Mouse (Mus musculus) liver, embryonic 13.5 days (tissue): ENCODE data around the gene Ccdc106. TPM values are rescaled to one million over a fixed set of nuclear protein-coding genes. Genes with fewer than 3 reads are reported as not detected.
"Not testable (repeated sequence)": the region's sequence is repeated elsewhere in the genome, so short reads cannot be mapped to it uniquely, and the experiment has no call there.

Source experiments
- ATAC-seq: fragments of 200-750 bp; cut with Nextera tagmentation; 2 replicates; pipeline ENCODE4 v1.8.0; 2017; ENCODE audit warnings: low read depth, mild to moderate bottlenecking, moderate number of reproducible peaks, moderate library complexity
- DNase-seq: peaks from one replicate; pipeline ENCODE4 v3.0.0; 2022
- H3K27ac ChIP-seq: fragments of 300-500 bp; sonication (generic); 2 replicates; pipeline ENCODE4 v1.5.1; 2015; ENCODE audit warnings: moderate library complexity, mild to moderate bottlenecking, inconsistent platforms
- H3K27me3 ChIP-seq: fragments of 300-500 bp; sonication (generic); 2 replicates; pipeline ENCODE4 v1.6.1; 2015; ENCODE audit warnings: mild to moderate bottlenecking, inconsistent platforms
- H3K36me3 ChIP-seq: fragments of 300-500 bp; sonication (generic); 2 replicates; pipeline ENCODE4 v1.6.1; 2015; ENCODE audit warnings: mild to moderate bottlenecking, inconsistent platforms
- H3K4me1 ChIP-seq: fragments of 300-500 bp; sonication (generic); replicated peaks from 2 replicates; pipeline ENCODE4 v1.6.1; 2015; ENCODE audit warnings: inconsistent platforms
- H3K4me2 ChIP-seq: fragments of 300-500 bp; sonication (generic); 2 replicates; pipeline ENCODE4 v1.6.1; 2015; ENCODE audit warnings: inconsistent platforms, mild to moderate bottlenecking, moderate library complexity
- H3K4me3 ChIP-seq: fragments of 300-500 bp; sonication (generic); replicated peaks from 2 replicates; pipeline ENCODE4 v1.5.1; 2015; ENCODE audit warnings: mild to moderate bottlenecking, inconsistent platforms
- H3K9ac ChIP-seq: fragments of 300-500 bp; sonication (generic); 2 replicates; pipeline ENCODE4 v1.6.1; 2015; ENCODE audit warnings: mild to moderate bottlenecking, inconsistent platforms
- H3K9me3 ChIP-seq: fragments of 300-500 bp; sonication (generic); replicated peaks from 2 replicates; pipeline ENCODE4 v1.6.1; 2016; ENCODE audit warnings: inconsistent platforms
- WGBS: fragments of 180-500 bp; shearing (Covaris S2); methylation state at CpG from one replicate; pipeline ENCODE4 v1.1.7; 2015; ENCODE audit not compliant: insufficient replicate concordance; 5-methylcytosine and 5-hydroxymethylcytosine counted together
- polyA plus RNA-seq: library from polyadenylated mRNA; unstranded; fragments of >200 nt; fragmentation: Nextera tagmentation; extraction: Ambion mirVana; gene quantifications from 2 replicates; pipeline ENCODE4 v1.2.1, GENCODE M21; 2015

Gene Ccdc106
- polyA plus RNA-seq, 1 experiment from 2014 or later = 0.84 TPM

DNA sequence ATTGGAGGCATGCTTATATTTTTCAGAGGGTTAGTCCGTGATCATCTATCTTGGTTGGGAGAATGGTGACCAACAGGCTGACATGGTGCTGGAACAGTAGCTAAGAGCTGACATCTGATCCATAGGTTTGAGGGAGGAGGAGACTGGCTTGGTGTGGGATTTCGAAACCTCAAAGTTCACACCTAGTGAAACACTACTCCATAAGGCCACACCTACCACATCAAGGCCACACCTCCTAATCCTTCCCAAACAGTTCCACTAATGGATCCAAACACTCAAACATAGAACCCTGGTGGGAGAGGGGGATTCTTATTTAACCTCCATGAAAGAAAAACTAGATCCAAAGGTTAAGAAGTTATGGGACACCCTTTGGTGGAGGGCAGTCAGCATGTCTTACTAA, 3.4 kb upstream of the Ccdc106 start:
- ATAC-seq (no peak), DNase-seq (no peak)
- peaks cover 55% of the 10 kb centered on the region for H3K4me1 ChIP-seq
- peaks cover 32% of the 10 kb centered on the region for H3K36me3 ChIP-seq
- WGBS = 89% methylated on average over 2 of the region's 2 CpGs
- H3K4me3 ChIP-seq = no peak overlapping the region
- H3K9ac ChIP-seq = no peak overlapping the region
- H3K27ac ChIP-seq = no peak overlapping the region
- H3K27me3 ChIP-seq = no peaks in the 10 kb centered on the region
- H3K9me3 ChIP-seq = peaks cover 4% of the 10 kb centered on the region; the same call in 1 of the 2 replicates
- H3K4me2 ChIP-seq = no peak overlapping the region

- Histone ChIP-seq H3K4me1 (peaks cover 59% of the 10 kb centered on the region), H3K4me2 (no peak overlapping the region), H3K9me3 (peaks cover 4% of the 10 kb centered on the region; the same call in 1 of the 2 replicates), H3K4me3 (no peak overlapping the region), H3K27me3 (no peaks in the 10 kb centered on the region), H3K36me3 (peaks cover 32% of the 10 kb centered on the region), H3K9ac (no peak overlapping the region), H3K27ac (no peak overlapping the region)
- 85% methylated on average over 16 of the region's 16 CpGs for WGBS
- no peak for ATAC-seq
- no peak for DNase-seq
Observed at GRCm38 (mm10) chr7:5017352-5017751, 3.0 kb upstream of the Ccdc106 start.

- no peak overlapping the region for H3K27ac ChIP-seq
- peaks cover 32% of the 10 kb centered on the region for H3K36me3 ChIP-seq
- no peak overlapping the region for H3K9ac ChIP-seq
- WGBS = 92% methylated on average over 21 of the region's 21 CpGs
- DNase-seq = no peak
- H3K9me3 ChIP-seq = peaks cover 4% of the 10 kb centered on the region; the same call in 1 of the 2 replicates
- H3K27me3 ChIP-seq = no peaks in the 10 kb centered on the region
- peaks cover 60% of the 10 kb centered on the region for H3K4me1 ChIP-seq
- H3K4me2 ChIP-seq = no peak overlapping the region
- no peak for ATAC-seq
- H3K4me3 ChIP-seq = no peak overlapping the region
Observed at GRCm38 (mm10) chr7:5017931-5018330, 2.4 kb upstream of the Ccdc106 start.

DNA sequence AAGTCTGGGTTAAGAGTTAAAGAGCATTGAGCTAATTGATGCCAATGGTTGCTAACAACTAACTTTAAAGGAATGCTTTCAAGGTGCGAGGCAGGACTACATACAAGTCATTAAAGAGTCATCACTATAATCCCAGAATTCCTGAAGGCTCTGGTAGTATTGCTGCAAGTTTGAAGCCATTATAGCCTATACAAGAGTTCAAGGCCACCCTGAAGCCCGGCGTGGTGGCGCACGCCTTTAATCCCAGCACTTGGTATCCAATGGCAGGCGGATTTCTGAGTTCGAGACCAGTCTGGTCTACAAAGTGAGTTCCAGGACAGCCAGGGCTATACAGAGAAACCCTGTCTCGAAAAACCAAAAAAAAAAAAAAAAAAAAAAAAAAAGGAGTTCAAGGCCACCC, 777 bp upstream of the Ccdc106 start:
- H3K27me3 ChIP-seq, H3K9me3 ChIP-seq, ATAC-seq, DNase-seq: not testable (repeated sequence)
- WGBS = 25% methylated on average over 8 of the region's 8 CpGs
- peak overlapping the region; percentile 90 for H3K4me3 ChIP-seq
- peak overlapping the region; percentile 72 for H3K4me2 ChIP-seq
- H3K9ac ChIP-seq = peak overlapping the region; percentile 97
- H3K36me3 ChIP-seq = peaks cover 46% of the 10 kb centered on the region
- H3K27ac ChIP-seq = peak overlapping the region; percentile 96
- H3K4me1 ChIP-seq = peaks cover 49% of the 10 kb centered on the region

DNA sequence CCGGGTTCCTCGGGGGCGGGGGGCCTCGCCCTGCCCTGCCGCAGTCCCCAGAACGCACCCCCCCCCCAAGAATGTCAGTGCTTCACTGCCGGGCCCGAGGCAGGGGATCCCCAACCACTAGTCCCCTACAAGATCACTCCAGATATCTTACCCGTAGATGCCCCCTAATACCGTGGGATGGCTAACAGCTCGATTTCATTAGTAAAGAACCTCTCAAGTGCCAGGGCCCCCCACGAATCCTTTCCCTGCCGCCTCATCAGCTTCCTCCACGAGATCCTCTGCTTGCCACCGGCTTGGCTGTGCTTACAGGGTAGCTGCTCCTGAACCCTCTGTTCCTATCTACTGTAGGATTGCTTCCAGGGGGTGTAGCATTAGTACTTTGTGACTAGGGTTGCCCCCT, 332 bp downstream of the Ccdc106 start:
- Histone ChIP-seq H3K9ac (peak overlapping the region; percentile 97), H3K27ac (peak overlapping the region; percentile 96), H3K4me1 (peaks cover 47% of the 10 kb centered on the region), H3K9me3 (peaks cover 4% of the 10 kb centered on the region; the same call in 1 of the 2 replicates), H3K27me3 (no peaks in the 10 kb centered on the region), H3K4me2 (peak overlapping the region; percentile 72), H3K4me3 (peak overlapping the region; percentile 90), H3K36me3 (peaks cover 57% of the 10 kb centered on the region)
- 0% methylated on average over 15 of the region's 15 CpGs for WGBS
- peak; percentile 2; the same call in 1 of the 2 replicates for ATAC-seq
- DNase-seq = no peak

DNA sequence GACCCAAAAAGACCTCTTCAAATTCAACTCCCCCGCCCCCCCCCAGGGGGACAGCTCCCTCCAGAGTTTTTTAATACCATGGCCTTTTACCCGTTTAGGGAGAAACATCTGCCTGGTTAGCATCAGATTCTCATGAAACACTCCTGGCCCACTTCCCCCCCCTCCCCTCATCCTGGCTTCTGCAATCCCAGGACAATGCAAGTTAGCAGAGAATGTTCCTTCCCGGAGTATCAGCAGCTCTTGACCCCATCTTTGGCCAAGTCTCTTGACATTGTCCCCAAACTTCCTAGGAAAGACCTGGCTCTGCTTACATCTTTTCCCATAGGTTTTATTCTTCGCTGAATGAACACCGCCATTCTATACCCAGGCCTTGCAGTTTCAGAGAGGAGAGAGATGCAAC, 844 bp downstream of the Ccdc106 start:
- Histone ChIP-seq H3K27ac (peak overlapping the region; percentile 96), H3K27me3 (no peaks in the 10 kb centered on the region), H3K4me3 (peak overlapping the region; percentile 90), H3K9me3 (peaks cover 4% of the 10 kb centered on the region; the same call in 1 of the 2 replicates), H3K36me3 (peaks cover 60% of the 10 kb centered on the region), H3K4me2 (peak overlapping the region; percentile 72), H3K9ac (peak overlapping the region; percentile 97), H3K4me1 (peaks cover 42% of the 10 kb centered on the region)
- ATAC-seq = no peak
- DNase-seq = no peak
- WGBS = 47% methylated on average over 5 of the region's 5 CpGs

DNA sequence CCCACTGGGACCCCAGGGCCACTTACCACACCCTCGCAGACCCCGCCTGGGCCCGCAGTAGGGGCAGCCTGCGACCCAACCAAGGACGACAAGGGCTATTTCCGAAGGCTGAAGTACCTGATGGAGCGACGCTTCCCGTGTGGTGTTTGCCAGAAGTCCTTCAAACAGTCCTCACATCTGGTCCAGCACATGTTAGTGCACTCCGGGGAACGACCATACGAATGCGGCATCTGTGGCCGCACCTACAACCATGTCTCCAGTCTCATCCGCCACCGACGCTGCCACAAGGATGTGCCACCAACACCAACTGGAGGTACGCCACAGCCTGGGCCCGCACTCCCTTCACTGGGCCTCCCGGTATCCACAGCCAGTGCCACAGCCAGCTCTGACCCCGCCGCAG, 9.2 kb downstream of the Ccdc106 start:
- no peak overlapping the region for H3K4me3 ChIP-seq
- 94% methylated on average over 22 of the region's 22 CpGs for WGBS
- ATAC-seq = no peak
- H3K36me3 ChIP-seq = peaks cover 90% of the 10 kb centered on the region
- peaks cover 31% of the 10 kb centered on the region for H3K9me3 ChIP-seq
- peaks cover 3% of the 10 kb centered on the region; the same call in 1 of the 2 replicates for H3K4me1 ChIP-seq
- H3K4me2 ChIP-seq = no peak overlapping the region
- no peak overlapping the region for H3K9ac ChIP-seq
- no peaks in the 10 kb centered on the region for H3K27me3 ChIP-seq
- DNase-seq = no peak
- no peak overlapping the region for H3K27ac ChIP-seq

GRCm38 (mm10) chr7:5029946-5030345, 9.6 kb downstream of the Ccdc106 start:
- Histone ChIP-seq H3K36me3 (peaks cover 89% of the 10 kb centered on the region), H3K27ac (no peak overlapping the region), H3K27me3 (no peaks in the 10 kb centered on the region), H3K9me3 (peaks cover 31% of the 10 kb centered on the region), H3K9ac (no peak overlapping the region), H3K4me2 (no peak overlapping the region), H3K4me1 (peaks cover 3% of the 10 kb centered on the region; the same call in 1 of the 2 replicates), H3K4me3 (no peak overlapping the region)
- no peak for DNase-seq
- ATAC-seq = no peak
- 91% methylated on average over 21 of the region's 21 CpGs for WGBS

- 94% methylated on average over 63 of the region's 63 CpGs for WGBS
- Histone ChIP-seq H3K27ac (no peak overlapping the region), H3K9me3 (peaks cover 31% of the 10 kb centered on the region), H3K9ac (no peak overlapping the region), H3K4me2 (no peak overlapping the region), H3K27me3 (no peaks in the 10 kb centered on the region), H3K4me3 (no peak overlapping the region), H3K36me3 (peaks cover 87% of the 10 kb centered on the region), H3K4me1 (0 out of 2 replicates have a peak, but pooled peaks cover 3% of the 10 kb centered on the region)
- ATAC-seq = no peak
- DNase-seq = no peak
Observed at GRCm38 (mm10) chr7:5030554-5031275, 10.4 kb downstream of the Ccdc106 start.

DNA sequence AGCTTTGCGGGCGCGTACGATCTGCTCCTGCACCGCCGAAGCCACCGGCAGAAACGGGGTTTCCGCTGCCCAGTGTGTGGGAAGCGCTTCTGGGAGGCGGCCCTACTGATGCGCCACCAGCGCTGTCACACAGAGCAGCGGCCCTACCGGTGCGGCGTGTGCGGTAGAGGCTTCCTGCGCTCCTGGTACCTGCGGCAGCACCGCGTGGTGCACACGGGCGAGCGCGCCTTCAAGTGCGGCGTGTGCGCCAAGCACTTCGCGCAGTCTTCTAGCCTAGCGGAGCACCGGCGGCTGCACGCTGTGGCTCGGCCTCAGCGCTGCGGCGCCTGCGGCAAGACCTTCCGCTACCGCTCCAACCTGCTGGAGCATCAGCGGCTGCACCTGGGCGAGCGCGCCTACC, 11.1 kb downstream of the Ccdc106 start:
- H3K9ac ChIP-seq = no peak overlapping the region
- no peak overlapping the region for H3K4me3 ChIP-seq
- ATAC-seq (no peak), DNase-seq (no peak)
- H3K27me3 ChIP-seq = no peaks in the 10 kb centered on the region
- WGBS = 89% methylated on average over 46 of the region's 46 CpGs
- H3K27ac ChIP-seq = no peak overlapping the region
- peaks cover 31% of the 10 kb centered on the region for H3K9me3 ChIP-seq
- H3K4me1 ChIP-seq = 0 out of 2 replicates have a peak, but pooled peaks cover 3% of the 10 kb centered on the region
- peaks cover 84% of the 10 kb centered on the region for H3K36me3 ChIP-seq
- no peak overlapping the region for H3K4me2 ChIP-seq

GRCm38 (mm10) chr7:5033818-5034217, 13.5 kb downstream of the Ccdc106 start, which contains the start of gene 4632433K11Rik:
4632433K11Rik (plus strand) TSS chr7:5034118.
- DNase-seq (no peak), ATAC-seq (no peak)
- H3K36me3 ChIP-seq = peaks cover 66% of the 10 kb centered on the region
- no peak within 1 kb of the TSS for H3K27ac ChIP-seq
- H3K9ac ChIP-seq = no peak within 1 kb of the TSS
- WGBS = 69% methylated on average over 3 of the region's 3 CpGs
- H3K4me2 ChIP-seq = no peak within 1 kb of the TSS
- H3K9me3 ChIP-seq = peaks cover 31% of the 10 kb centered on the region
- no peak within 1 kb of the TSS for H3K4me3 ChIP-seq
- H3K4me1 ChIP-seq = peaks cover 16% of the 10 kb centered on the region
- H3K27me3 ChIP-seq = no peaks in the 10 kb centered on the region

DNA sequence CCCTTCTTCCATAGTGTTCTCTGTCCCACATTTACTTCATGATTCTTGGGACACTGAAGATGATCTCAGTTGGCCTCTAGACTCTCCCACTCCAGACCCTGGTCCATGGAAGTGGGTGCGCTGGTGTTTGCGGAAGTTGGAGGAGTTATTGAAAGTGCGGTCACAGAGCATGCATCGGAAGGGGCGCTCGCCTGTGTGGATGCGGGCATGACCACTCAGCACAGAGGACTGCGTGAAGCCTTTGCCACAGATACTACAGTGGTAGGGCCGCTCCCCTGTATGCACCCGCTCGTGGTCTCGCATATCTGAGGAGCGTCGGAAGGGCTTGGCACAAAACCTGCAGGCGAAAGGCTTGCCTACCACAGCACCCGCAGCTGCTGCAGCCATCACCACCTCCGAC, 15.3 kb downstream of the Ccdc106 start:
- Histone ChIP-seq H3K4me1 (peaks cover 27% of the 10 kb centered on the region), H3K36me3 (peaks cover 48% of the 10 kb centered on the region), H3K27me3 (no peaks in the 10 kb centered on the region), H3K9me3 (peaks cover 16% of the 10 kb centered on the region), H3K4me3 (no peak overlapping the region), H3K27ac (no peak overlapping the region), H3K4me2 (no peak overlapping the region), H3K9ac (no peak overlapping the region)
- 89% methylated on average over 17 of the region's 17 CpGs for WGBS
- DNase-seq = no peak
- no peak for ATAC-seq
